Mouse (Mus musculus) midbrain, embryonic 14.5 days (tissue): Measurements from ENCODE around the gene Syne2. TPM values are rescaled to one million over a fixed set of nuclear protein-coding genes. Genes with fewer than 3 reads are reported as not detected.
A peak's percentile ranks its signal among the peaks of the same experiment; 100 is the strongest.

Source experiments
- ATAC-seq: fragments of 200-750 bp; cut with Nextera tagmentation; 2 replicates; pipeline ENCODE4 v1.8.0; 2017; ENCODE audit warnings: moderate number of reproducible peaks, moderate library complexity; ENCODE audit not compliant: low FRiP score, low TSS enrichment
- DNase-seq: peaks from one replicate; pipeline ENCODE4 v3.0.0-alpha.2; 2015
- H3K27ac ChIP-seq: fragments of 300-500 bp; sonication (generic); replicated peaks from 2 replicates; pipeline ENCODE4 v1.5.1; 2014; ENCODE audit warnings: mild to moderate bottlenecking, low read depth, low read length, moderate library complexity
- H3K27me3 ChIP-seq: fragments of 300-500 bp; sonication (generic); 2 replicates; pipeline ENCODE4 v1.6.1; 2014; ENCODE audit warnings: low read length, control low read depth, mixed read lengths; ENCODE audit not compliant: control insufficient read depth, insufficient read depth
- H3K36me3 ChIP-seq: fragments of 300-500 bp; sonication (generic); 2 replicates; pipeline ENCODE4 v1.6.1; 2014; ENCODE audit warnings: low read length, control low read depth; ENCODE audit not compliant: control insufficient read depth, insufficient read depth
- H3K4me1 ChIP-seq: fragments of 300-500 bp; sonication (generic); 2 replicates; pipeline ENCODE4 v1.6.1; 2014; ENCODE audit warnings: mild to moderate bottlenecking, antibody characterized with exemption, low read length, control low read depth; ENCODE audit not compliant: control insufficient read depth, insufficient read depth
- H3K4me2 ChIP-seq: fragments of 300-500 bp; sonication (generic); 2 replicates; pipeline ENCODE4 v1.6.1; 2014; ENCODE audit warnings: mild to moderate bottlenecking, low read length, moderate library complexity
- H3K4me3 ChIP-seq: fragments of 300-500 bp; sonication (generic); replicated peaks from 2 replicates; pipeline ENCODE4 v1.5.1; 2014; ENCODE audit warnings: low read depth, low read length
- H3K9ac ChIP-seq: fragments of 300-500 bp; sonication (generic); replicated peaks from 2 replicates; pipeline ENCODE4 v1.6.1; 2014; ENCODE audit warnings: mild to moderate bottlenecking, low read length, moderate library complexity
- H3K9me3 ChIP-seq: fragments of 300-500 bp; sonication (generic); 2 replicates; pipeline ENCODE4 v1.6.1; 2016; ENCODE audit warnings: low read length, control low read depth, mixed read lengths; ENCODE audit not compliant: control insufficient read depth
- WGBS: fragments of 180-500 bp; shearing (Covaris S2); extraction: QIAGEN DNeasy Blood & Tissue Kit; methylation state at CpG from one replicate; pipeline ENCODE4 v1.1.7; 2014; 5-methylcytosine and 5-hydroxymethylcytosine counted together
- polyA plus RNA-seq: library from polyadenylated mRNA; unstranded; fragments of >200 nt; fragmentation: Nextera tagmentation; extraction: Ambion mirVana; gene quantifications from 2 replicates; pipeline ENCODE4 v1.2.1, GENCODE M21; 2014

Gene Syne2
- polyA plus RNA-seq, 1 experiment from 2014 or later = 63.5 TPM

DNA sequence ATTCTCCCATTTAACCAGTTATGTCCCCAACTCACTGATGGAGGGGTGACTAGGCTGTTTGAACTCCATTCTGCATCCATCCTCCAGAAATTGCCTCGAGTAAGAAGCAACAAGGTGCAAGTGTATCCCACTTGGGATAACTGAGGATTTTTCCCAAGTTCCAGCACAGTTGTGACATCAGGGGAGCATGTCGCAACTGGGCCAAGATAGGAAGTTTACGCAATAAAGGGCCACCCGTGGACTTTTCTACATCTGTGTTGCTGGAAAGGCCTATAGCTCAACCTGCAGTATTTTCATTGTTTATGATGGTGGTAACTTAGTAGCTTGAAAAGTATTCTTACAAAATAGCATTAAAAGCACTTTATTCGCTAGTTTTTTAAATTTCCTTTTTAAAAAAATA, 97.8 kb downstream of the Syne2 start:
- no peaks in the 10 kb centered on the region for H3K9me3 ChIP-seq

DNA sequence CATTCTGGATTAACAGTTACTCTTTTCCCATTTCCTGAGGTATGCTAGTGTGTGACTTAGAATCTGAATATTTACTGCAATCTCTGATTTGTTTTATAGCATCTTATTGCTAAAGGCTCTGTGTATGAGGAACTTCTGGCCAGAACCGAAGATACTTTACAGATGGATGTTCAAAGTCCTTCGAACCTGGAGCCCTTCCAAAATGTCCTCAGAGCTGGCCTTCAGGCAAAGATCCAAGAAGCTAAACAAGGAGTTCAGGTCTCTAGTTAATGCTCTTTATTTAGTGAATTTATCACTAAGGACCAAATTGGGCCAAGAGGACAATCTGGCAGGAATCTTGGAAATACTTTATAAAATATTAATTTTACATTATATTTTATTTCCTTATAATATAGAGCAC, 100.5 kb downstream of the Syne2 start:
- Histone ChIP-seq H3K4me1 (no peaks in the 10 kb centered on the region), H3K4me2 (no peak overlapping the region), H3K27me3 (no peaks in the 10 kb centered on the region), H3K27ac (no peak overlapping the region), H3K36me3 (peaks cover 48% of the 10 kb centered on the region), H3K4me3 (no peak overlapping the region), H3K9me3 (no peaks in the 10 kb centered on the region), H3K9ac (no peak overlapping the region)
- no peak for ATAC-seq
- 93% methylated on average over 2 of the region's 2 CpGs for WGBS
- no peak for DNase-seq

More for the DNA sequence above, 97.8 kb downstream of the Syne2 start:
- H3K9ac ChIP-seq = no peak overlapping the region
- no peak overlapping the region for H3K4me3 ChIP-seq
- H3K4me1 ChIP-seq = no peaks in the 10 kb centered on the region
- no peak overlapping the region for H3K27ac ChIP-seq
- no peaks in the 10 kb centered on the region for H3K27me3 ChIP-seq
- no peak overlapping the region for H3K4me2 ChIP-seq
- peaks cover 55% of the 10 kb centered on the region for H3K36me3 ChIP-seq
- ATAC-seq (no peak), DNase-seq (no peak)
- 95% methylated on average over 5 of the region's 5 CpGs for whole genome bisulfite sequencing

DNA sequence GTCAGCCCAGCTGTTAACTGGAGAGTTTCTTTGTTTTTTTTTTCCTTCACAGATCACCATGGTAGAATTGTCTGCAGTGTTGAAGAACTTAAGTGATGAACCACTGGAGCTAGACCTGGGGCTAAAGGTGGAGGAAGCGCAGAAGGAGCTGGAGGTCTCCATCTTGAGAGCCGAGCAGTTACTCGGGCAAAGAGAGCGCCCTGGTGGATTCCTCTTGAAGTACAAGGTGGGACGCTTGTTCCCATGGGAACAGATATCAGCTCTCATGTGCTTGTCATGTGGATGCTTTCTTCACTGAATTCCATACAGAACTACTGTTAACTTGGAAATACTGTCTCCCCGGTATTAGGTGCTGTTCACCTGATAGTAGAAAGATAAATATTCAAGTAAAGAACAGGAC, 101.0 kb downstream of the Syne2 start:
- Histone ChIP-seq H3K27me3 (no peaks in the 10 kb centered on the region), H3K9ac (no peak overlapping the region), H3K4me2 (no peak overlapping the region), H3K9me3 (no peaks in the 10 kb centered on the region), H3K27ac (no peak overlapping the region), H3K36me3 (peaks cover 48% of the 10 kb centered on the region), H3K4me1 (no peaks in the 10 kb centered on the region), H3K4me3 (no peak overlapping the region)
- 68% methylated on average over 6 of the region's 6 CpGs for WGBS
- peak; percentile 77 for DNase-seq
- ATAC-seq = no peak

DNA sequence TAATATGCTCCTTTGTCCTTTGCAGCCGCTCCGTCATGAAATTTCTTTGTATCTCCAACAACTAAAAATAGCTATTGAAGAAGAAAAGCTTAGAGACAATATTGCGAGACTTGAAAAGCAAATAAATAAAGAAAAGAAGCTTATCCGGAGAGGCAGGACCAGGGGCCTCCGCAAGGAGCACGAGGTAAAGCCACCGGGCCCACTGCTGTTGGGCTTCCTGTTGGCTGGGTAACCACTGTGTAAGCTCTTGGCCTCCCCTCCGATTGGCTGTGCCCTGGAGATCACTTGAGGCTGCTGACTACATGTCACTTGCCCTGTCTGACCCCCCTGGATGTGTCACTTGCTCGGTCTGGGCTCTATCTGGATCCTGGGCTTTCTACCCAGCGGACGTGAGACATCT, 105.0 kb downstream of the Syne2 start:
- no peak overlapping the region for H3K4me3 ChIP-seq
- peaks cover 69% of the 10 kb centered on the region for H3K36me3 ChIP-seq
- H3K9ac ChIP-seq = no peak overlapping the region
- DNase-seq (peak; percentile 25), ATAC-seq (no peak)
- H3K4me1 ChIP-seq = no peaks in the 10 kb centered on the region
- 43% methylated on average over 11 of the region's 11 CpGs for WGBS
- H3K4me2 ChIP-seq = no peak overlapping the region
- H3K27ac ChIP-seq = no peak overlapping the region; the same call in 1 of the 2 replicates
- no peaks in the 10 kb centered on the region for H3K9me3 ChIP-seq
- H3K27me3 ChIP-seq = no peaks in the 10 kb centered on the region

DNA sequence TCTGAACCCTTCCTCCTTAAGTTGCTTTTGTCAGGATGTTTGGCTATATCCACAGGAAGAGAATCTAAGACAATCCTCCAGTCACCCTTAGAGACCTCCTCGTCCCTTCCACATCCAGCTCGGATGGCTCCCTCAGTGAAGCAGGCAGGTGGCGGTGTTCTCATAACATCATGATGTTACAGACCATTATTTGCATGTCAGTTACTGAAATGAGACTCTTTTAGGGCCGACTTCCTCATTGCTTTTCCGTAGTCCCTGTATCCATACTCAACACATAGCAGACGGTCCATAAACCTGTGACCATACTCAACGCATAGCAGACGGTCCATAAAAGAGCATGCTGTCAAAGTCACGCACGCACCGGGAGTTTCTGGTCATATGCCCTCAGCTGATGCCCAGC, 106.9 kb downstream of the Syne2 start:
- Histone ChIP-seq H3K4me3 (no peak overlapping the region), H3K9me3 (no peaks in the 10 kb centered on the region)
- WGBS = 95% methylated on average over 11 of the region's 11 CpGs

DNA sequence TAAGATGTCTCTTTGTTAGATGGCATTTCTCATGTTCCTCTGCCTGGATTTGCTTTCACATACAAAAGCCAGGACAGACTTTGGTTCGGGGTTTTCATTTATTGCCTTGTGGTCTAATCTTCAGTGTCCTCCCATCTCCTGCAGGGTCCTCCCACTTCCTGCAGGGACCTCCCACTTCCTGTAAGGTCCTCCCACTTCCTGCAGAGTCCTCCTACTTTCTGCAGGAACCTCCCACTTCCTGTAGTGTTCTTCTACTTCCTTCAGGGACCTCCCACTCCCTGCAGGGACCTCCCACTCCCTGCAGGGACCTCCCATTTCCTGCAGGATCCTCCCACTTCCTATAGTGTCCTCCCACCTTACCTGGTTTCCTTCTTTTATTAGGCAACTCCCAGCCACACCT, 109.7 kb downstream of the Syne2 start:
- Histone ChIP-seq H3K9me3 (no peaks in the 10 kb centered on the region), H3K27me3 (no peaks in the 10 kb centered on the region), H3K9ac (no peak overlapping the region), H3K4me3 (no peak overlapping the region), H3K4me2 (no peak overlapping the region), H3K4me1 (no peaks in the 10 kb centered on the region), H3K36me3 (peaks cover 82% of the 10 kb centered on the region), H3K27ac (no peak overlapping the region)
- DNase-seq (no peak), ATAC-seq (no peak)
- WGBS = 94% methylated on average over 1 of the region's 1 CpGs

More for the DNA sequence above, 106.9 kb downstream of the Syne2 start:
- H3K9ac ChIP-seq = no peak overlapping the region
- H3K27ac ChIP-seq = no peak overlapping the region
- DNase-seq (no peak), ATAC-seq (no peak)
- H3K36me3 ChIP-seq = peaks cover 80% of the 10 kb centered on the region
- no peaks in the 10 kb centered on the region for H3K27me3 ChIP-seq
- H3K4me2 ChIP-seq = no peak overlapping the region
- H3K4me1 ChIP-seq = no peaks in the 10 kb centered on the region

DNA sequence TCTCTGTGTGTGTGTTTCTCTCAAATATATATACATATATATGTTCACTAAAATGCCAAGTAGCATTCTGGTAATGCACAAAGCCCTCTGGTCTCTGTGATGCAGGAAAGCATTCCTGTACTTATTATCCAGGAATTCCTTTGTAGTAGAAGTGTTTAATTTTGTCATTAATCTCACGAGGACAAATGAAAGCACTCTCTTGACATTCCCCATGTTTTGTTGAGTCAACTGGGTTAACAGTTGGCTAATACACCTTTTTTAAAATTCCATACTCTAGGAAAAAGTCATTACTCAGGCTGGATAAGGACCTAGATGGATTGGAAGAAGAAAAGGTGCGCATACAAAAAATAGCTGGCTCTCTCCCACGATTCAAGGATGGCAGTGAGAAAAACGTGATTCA, 115.6 kb downstream of the Syne2 start:
- H3K4me1 ChIP-seq = no peaks in the 10 kb centered on the region
- no peaks in the 10 kb centered on the region for H3K27me3 ChIP-seq
- no peak overlapping the region for H3K4me3 ChIP-seq
- H3K27ac ChIP-seq = no peak overlapping the region
- H3K4me2 ChIP-seq = no peak overlapping the region
- no peak for DNase-seq
- no peak overlapping the region for H3K9ac ChIP-seq
- peaks cover 68% of the 10 kb centered on the region for H3K36me3 ChIP-seq
- no peak for ATAC-seq
- H3K9me3 ChIP-seq = no peaks in the 10 kb centered on the region
- 87% methylated on average over 4 of the region's 4 CpGs for WGBS

DNA sequence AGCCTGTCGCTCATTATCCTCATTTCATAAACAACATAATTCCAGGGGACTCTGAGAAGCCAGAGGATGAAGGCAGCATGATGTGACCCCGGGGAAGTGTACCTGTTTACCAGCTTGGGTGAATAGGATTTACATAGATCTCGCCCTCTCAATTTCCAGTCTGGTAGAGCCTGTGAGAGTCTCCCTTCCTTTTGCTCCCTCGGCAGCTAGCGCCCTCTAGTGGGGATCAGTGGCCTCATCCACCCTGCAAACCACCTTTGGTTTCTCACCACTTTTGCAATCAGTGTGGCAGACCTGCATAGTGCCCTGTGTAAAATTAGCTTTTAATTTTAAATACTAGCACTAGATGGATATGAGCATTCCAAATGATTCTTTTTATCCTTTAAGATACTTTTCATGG, 133.4 kb downstream of the Syne2 start:
- Histone ChIP-seq H3K9me3 (no peaks in the 10 kb centered on the region), H3K9ac (no peak overlapping the region), H3K27ac (no peak overlapping the region), H3K4me1 (no peaks in the 10 kb centered on the region), H3K4me3 (no peak overlapping the region), H3K27me3 (no peaks in the 10 kb centered on the region), H3K36me3 (peaks cover 49% of the 10 kb centered on the region), H3K4me2 (no peak overlapping the region)
- 67% methylated on average over 5 of the region's 5 CpGs for WGBS
- DNase-seq (peak; percentile 31), ATAC-seq (no peak)

DNA sequence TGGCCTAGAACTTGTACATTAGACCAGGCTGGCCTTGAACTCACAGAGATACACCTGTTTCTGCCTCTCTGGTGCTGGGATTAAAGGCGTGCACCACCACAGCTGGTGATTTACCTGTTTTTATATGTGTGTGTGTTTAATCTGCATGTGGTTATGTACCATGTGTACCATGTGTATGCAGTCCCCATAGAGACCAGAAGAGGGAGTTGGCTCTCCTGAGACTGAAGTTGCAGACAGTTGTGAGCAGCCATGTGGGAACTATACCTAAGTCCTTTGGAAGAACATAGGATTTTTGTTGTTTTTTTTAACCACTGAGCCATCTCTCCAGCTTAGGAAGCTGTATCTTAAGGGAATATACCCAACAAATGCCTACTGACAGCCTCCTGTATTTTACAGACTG, 134.1 kb downstream of the Syne2 start:
- H3K27ac ChIP-seq = no peak overlapping the region
- ATAC-seq = no peak
- WGBS = 100% methylated on average over 1 of the region's 1 CpGs

More for the DNA sequence above, 134.1 kb downstream of the Syne2 start:
- H3K4me2 ChIP-seq = no peak overlapping the region
- no peak overlapping the region for H3K4me3 ChIP-seq
- no peaks in the 10 kb centered on the region for H3K4me1 ChIP-seq
- H3K9ac ChIP-seq = no peak overlapping the region
- no peaks in the 10 kb centered on the region for H3K9me3 ChIP-seq
- H3K36me3 ChIP-seq = peaks cover 50% of the 10 kb centered on the region
- peak; percentile 14 for DNase-seq
- no peaks in the 10 kb centered on the region for H3K27me3 ChIP-seq
